Mouse (Mus musculus) midbrain, embryonic 15.5 days (tissue): Measurements from ENCODE around the gene Nr3c2. TPM values are rescaled to one million over a fixed set of nuclear protein-coding genes. Genes with fewer than 3 reads are reported as not detected.

Experiments
- ATAC-seq: fragments of 200-750 bp; cut with Nextera tagmentation; replicated peaks from 2 replicates; pipeline ENCODE4 v1.8.0; 2017; ENCODE audit warnings: moderate TSS enrichment
- H3K27ac ChIP-seq: fragments of 300-500 bp; sonication (generic); 2 replicates; pipeline ENCODE4 v1.5.1; 2015; ENCODE audit warnings: mild to moderate bottlenecking, inconsistent platforms
- H3K27me3 ChIP-seq: fragments of 300-500 bp; sonication (generic); replicated peaks from 2 replicates; pipeline ENCODE4 v1.6.1; 2015; ENCODE audit warnings: inconsistent platforms
- H3K36me3 ChIP-seq: fragments of 300-500 bp; sonication (generic); replicated peaks from 2 replicates; pipeline ENCODE4 v1.6.1; 2015; ENCODE audit warnings: inconsistent platforms
- H3K4me1 ChIP-seq: fragments of 300-500 bp; sonication (generic); 2 replicates; pipeline ENCODE4 v1.6.1; 2015; ENCODE audit warnings: inconsistent platforms
- H3K4me2 ChIP-seq: fragments of 300-500 bp; sonication (generic); 2 replicates; pipeline ENCODE4 v1.6.1; 2015; ENCODE audit warnings: inconsistent platforms, mild to moderate bottlenecking, moderate library complexity
- H3K4me3 ChIP-seq: fragments of 300-500 bp; sonication (generic); 2 replicates; pipeline ENCODE4 v1.5.1; 2015; ENCODE audit warnings: mild to moderate bottlenecking, inconsistent platforms
- H3K9ac ChIP-seq: fragments of 300-500 bp; sonication (generic); 2 replicates; pipeline ENCODE4 v1.6.1; 2015; ENCODE audit warnings: mild to moderate bottlenecking, inconsistent platforms
- H3K9me3 ChIP-seq: fragments of 300-500 bp; sonication (generic); 2 replicates; pipeline ENCODE4 v1.6.1; 2016; ENCODE audit warnings: inconsistent platforms
- WGBS: fragments of 180-500 bp; shearing (Covaris S2); methylation state at CpG from one replicate; pipeline ENCODE4 v1.1.7; 2015; ENCODE audit warnings: mixed read lengths; 5-methylcytosine and 5-hydroxymethylcytosine counted together
- polyA plus RNA-seq: library from polyadenylated mRNA; unstranded; fragments of >200 nt; fragmentation: Nextera tagmentation; extraction: Ambion mirVana; gene quantifications from 2 replicates; pipeline ENCODE4 v1.2.1, GENCODE M21; 2015

Nr3c2 gene
- polyA plus RNA-seq, 1 experiment from 2014 or later = 4.4 TPM

DNA sequence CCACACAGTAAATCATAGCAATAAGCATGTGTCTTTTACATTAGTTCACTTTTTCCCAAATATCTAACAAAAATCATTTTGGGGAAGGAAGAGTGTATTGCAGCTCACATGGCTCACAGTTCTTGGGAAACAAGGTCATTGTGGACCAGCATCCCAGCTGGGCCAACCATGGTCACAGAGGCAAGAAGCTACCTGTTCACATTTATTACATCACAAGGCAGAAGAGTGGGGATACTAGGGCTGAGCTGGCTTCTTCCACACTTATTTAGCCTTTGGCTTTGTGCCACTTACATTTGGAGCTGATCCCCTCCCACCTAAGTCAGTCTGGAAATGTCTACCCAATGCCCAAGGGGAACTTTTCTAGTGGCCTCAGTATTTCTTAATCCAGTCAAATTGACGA is 146.5 kb downstream of the Nr3c2 start:
- no peak overlapping the region for H3K27ac ChIP-seq
- no peak overlapping the region for H3K4me3 ChIP-seq
- H3K9ac ChIP-seq = no peak overlapping the region
- no peak overlapping the region for H3K4me2 ChIP-seq
- no peaks in the 10 kb centered on the region for H3K27me3 ChIP-seq
- ATAC-seq = no peak
- WGBS = 88% methylated on average over 1 of the region's 1 CpGs
- H3K9me3 ChIP-seq = no peaks in the 10 kb centered on the region
- no peaks in the 10 kb centered on the region for H3K36me3 ChIP-seq
- no peaks in the 10 kb centered on the region for H3K4me1 ChIP-seq

DNA sequence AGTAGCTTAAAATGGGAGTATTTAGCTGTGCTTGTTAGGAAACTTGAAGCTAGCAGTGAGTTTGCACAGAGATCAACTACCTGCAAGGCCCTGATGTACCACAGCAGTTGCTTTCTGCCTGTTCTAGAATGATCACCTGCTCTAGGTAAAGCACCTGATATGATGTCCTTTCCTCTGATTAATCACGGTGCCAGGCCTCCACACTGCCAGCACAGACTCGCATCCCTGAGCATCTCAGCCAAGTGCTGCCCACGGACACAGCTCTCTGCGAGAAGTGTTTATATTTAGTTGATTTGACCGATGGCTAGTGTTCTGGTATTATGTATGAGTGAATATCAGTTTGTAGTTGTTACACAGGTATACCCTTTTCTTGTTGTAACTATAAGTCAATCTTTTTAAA is 147.0 kb downstream of the Nr3c2 start:
- ATAC-seq = no peak

DNA sequence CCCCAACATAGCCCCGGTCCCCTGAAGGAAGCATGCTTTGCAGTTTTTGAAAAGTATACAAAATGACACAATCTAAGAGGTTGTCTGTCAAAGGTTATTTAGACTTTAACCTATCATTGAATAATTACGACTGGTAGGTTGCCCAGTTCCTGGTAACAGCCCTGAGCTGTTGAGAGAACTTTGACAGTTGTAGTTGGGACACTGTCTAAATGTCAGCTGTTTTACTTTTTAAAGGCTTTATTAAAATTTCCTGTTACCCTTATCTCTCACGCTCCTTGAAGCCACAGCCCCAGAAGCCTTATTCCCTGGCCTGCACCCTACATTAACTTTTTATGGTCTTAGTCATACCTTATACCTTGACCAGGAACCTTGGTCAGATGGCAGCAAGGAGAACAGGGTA is 147.5 kb downstream of the Nr3c2 start:
- Histone ChIP-seq H3K4me1 (no peaks in the 10 kb centered on the region), H3K4me2 (no peak overlapping the region), H3K9me3 (no peaks in the 10 kb centered on the region), H3K9ac (no peak overlapping the region), H3K4me3 (no peak overlapping the region), H3K27me3 (no peaks in the 10 kb centered on the region), H3K36me3 (no peaks in the 10 kb centered on the region), H3K27ac (no peak overlapping the region)
- no peak for ATAC-seq
- WGBS = 85% methylated on average over 3 of the region's 3 CpGs

More for the DNA sequence above, 147.0 kb downstream of the Nr3c2 start:
- WGBS = 89% methylated on average over 5 of the region's 5 CpGs
- no peaks in the 10 kb centered on the region for H3K9me3 ChIP-seq
- H3K4me1 ChIP-seq = no peaks in the 10 kb centered on the region
- H3K9ac ChIP-seq = no peak overlapping the region
- H3K4me2 ChIP-seq = no peak overlapping the region
- H3K27me3 ChIP-seq = no peaks in the 10 kb centered on the region
- no peak overlapping the region for H3K27ac ChIP-seq
- no peak overlapping the region for H3K4me3 ChIP-seq
- no peaks in the 10 kb centered on the region for H3K36me3 ChIP-seq

DNA sequence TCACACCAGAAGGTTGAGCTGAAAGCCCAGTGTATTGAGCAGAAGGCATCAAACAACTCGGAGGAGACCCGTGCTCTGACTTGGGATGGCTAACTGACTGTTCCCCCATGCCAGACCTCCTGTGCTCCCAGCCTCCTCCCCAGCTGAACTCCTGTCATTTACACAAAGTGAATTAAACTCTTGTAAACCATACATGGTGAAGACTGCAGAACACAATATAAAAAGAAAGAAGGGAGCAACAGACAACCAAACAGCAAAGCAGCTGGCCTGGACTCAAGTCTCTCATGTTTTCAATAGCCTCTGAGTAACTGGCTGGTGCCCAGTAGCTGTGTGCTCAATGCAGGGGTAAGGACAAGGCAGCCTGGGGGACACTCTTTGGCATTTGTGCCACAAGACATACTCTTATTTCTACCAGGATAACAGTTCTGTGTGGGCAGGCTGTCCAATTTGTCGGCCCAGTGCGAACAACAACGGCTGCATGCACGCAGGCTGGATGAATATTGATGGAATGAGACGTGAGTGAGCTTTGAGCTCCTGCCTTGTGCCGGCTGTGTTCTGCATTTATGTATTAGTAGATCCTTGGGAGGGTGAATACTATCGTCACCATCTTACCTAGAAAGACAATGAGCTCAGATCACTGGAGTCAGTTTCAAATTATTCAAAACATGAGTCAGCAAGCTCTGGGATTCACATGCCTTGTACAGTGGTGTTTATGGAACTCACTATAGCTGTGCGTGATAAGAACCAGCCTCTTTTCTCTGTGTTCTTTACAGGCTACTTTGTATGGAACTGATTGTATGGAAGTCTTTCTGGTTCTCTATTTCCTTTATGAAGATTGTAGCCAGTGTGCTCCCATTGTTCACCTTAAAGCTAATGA is 152.4 kb downstream of the Nr3c2 start:
- Histone ChIP-seq H3K27me3 (no peaks in the 10 kb centered on the region), H3K27ac (no peak overlapping the region), H3K9ac (no peak overlapping the region), H3K4me1 (no peaks in the 10 kb centered on the region), H3K4me2 (no peak overlapping the region), H3K36me3 (no peaks in the 10 kb centered on the region), H3K9me3 (no peaks in the 10 kb centered on the region), H3K4me3 (no peak overlapping the region)
- ATAC-seq = peak; percentile 76
- WGBS = 68% methylated on average over 10 of the region's 10 CpGs

DNA sequence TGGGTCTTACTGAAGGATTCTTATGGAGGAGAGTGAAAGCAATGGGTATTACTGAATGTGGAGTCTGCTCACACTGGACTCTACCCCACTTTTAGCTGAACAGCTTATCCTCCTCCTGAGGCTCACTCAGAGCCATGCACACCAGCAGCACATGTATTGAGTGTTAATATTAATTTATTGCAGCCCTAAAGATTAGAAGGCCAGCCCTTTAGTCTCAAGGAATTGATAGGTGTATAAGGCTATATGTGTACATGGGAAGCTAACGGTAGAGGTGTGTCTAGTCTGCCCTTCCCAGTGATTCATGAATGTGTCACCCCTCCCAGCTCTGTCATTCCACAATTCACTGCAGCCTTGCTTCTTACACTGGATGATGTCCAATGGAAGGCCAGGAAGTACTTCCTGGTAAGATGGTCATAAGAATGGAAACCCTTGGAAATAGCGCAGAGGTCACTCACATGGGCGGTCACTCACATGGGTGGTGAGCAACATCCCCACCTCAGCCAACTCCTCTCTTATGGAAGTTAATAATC is 156.3 kb downstream of the Nr3c2 start:
- no peak for ATAC-seq

DNA sequence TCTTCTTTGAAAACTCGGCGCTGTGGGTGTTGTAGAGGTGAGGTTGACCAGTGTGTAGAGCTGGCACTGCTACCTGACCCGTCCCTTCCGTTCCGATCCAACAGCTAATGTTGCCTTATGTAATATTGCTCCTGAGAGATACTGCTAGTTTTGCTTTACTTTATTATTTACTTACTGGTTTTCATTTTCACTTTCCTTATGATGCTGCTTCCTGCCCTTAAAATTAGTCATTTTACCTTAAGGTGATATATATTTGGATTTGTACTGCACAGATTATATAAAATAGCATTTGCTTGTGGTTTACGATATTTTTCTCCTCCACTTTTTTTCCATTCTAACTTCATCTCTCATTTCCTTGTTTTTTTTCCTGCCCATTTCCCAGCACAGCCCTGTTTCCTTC is 157.6 kb downstream of the Nr3c2 start:
- Histone ChIP-seq H3K36me3 (no peaks in the 10 kb centered on the region), H3K9me3 (no peaks in the 10 kb centered on the region), H3K9ac (no peak overlapping the region), H3K27ac (no peak overlapping the region), H3K4me3 (no peak overlapping the region), H3K4me1 (no peaks in the 10 kb centered on the region), H3K27me3 (no peaks in the 10 kb centered on the region), H3K4me2 (no peak overlapping the region)
- no peak for ATAC-seq
- 91% methylated on average over 6 of the region's 6 CpGs for WGBS

More for the DNA sequence above, 156.3 kb downstream of the Nr3c2 start:
- no peaks in the 10 kb centered on the region for H3K36me3 ChIP-seq
- H3K4me2 ChIP-seq = no peak overlapping the region
- no peaks in the 10 kb centered on the region for H3K9me3 ChIP-seq
- no peaks in the 10 kb centered on the region for H3K4me1 ChIP-seq
- H3K27ac ChIP-seq = no peak overlapping the region
- no peak overlapping the region for H3K4me3 ChIP-seq
- WGBS = over 99% methylated on average over 3 of the region's 3 CpGs
- no peaks in the 10 kb centered on the region for H3K27me3 ChIP-seq
- no peak overlapping the region for H3K9ac ChIP-seq

DNA sequence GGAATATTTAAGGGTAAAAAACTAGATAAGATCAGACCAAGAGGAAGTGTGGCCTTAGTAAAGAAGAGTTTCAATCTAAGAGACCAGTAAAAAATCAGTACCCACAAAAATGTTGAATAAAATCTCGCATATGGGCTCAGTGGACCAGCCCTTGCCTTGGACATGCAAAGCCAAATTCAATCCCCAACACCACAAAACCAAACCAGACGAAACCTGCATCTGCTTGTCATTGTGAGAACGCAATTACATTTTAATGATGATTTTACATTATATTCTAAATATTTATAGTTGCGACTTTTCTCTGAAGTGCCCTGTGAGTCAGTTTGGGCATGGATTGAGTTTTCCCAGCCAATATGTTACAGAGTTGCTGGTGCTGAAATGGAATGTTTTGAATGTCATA is 183.4 kb downstream of the Nr3c2 start:
- Histone ChIP-seq H3K9ac (no peak overlapping the region), H3K4me3 (no peak overlapping the region), H3K36me3 (no peaks in the 10 kb centered on the region), H3K27ac (no peak overlapping the region), H3K4me1 (no peaks in the 10 kb centered on the region), H3K9me3 (no peaks in the 10 kb centered on the region), H3K27me3 (no peaks in the 10 kb centered on the region), H3K4me2 (no peak overlapping the region)
- ATAC-seq = no peak
- WGBS = 90% methylated on average over 4 of the region's 4 CpGs

DNA sequence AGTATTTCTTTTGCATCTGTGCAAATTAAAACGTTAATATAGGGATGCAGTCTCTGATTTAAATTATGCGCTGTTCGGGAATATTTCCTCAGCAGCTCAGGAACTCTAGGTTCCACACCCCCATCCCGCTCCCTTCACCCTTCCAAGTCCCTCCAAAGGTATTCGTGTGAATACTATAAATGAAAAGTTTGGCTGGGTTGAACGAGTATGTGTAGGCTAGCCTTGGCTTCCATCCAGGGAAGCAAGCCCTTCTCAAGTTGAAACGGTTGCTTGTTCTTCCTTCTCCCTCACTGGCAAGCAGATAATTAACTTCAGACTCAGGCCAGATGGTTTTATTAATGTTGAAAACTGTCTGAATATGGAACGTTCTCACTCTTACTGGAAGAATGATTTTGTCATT is 186.8 kb downstream of the Nr3c2 start:
- H3K27me3 ChIP-seq = no peaks in the 10 kb centered on the region
- no peaks in the 10 kb centered on the region for H3K36me3 ChIP-seq
- no peak overlapping the region for H3K27ac ChIP-seq
- ATAC-seq = no peak
- H3K4me1 ChIP-seq = no peaks in the 10 kb centered on the region
- no peaks in the 10 kb centered on the region for H3K9me3 ChIP-seq
- H3K9ac ChIP-seq = no peak overlapping the region
- no peak overlapping the region for H3K4me3 ChIP-seq
- WGBS = 77% methylated on average over 8 of the region's 8 CpGs
- H3K4me2 ChIP-seq = no peak overlapping the region

DNA sequence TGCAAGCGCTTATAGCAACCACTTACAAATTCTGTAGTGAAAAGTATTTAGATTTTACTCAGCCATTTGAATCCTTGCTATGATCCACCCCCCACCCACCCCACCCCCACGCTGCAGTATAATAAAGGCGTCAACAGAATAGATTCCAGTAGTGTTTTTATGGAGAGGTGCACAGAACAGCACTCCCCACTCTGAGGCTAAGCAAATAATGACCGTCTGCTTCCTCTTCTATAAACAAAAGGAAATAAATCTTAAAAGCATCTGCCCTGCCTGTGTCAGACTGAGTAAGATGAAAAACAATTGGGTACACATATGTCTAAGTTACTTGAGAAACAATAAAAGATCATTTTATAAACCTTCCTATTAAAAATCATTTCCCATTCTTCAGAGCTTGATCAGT is 197.5 kb downstream of the Nr3c2 start:
- WGBS = 74% methylated on average over 4 of the region's 4 CpGs
- Histone ChIP-seq H3K27ac (no peak overlapping the region), H3K9ac (no peak overlapping the region), H3K36me3 (no peaks in the 10 kb centered on the region), H3K27me3 (no peaks in the 10 kb centered on the region), H3K4me1 (no peaks in the 10 kb centered on the region), H3K4me2 (no peak overlapping the region), H3K9me3 (no peaks in the 10 kb centered on the region), H3K4me3 (no peak overlapping the region)
- no peak for ATAC-seq

DNA sequence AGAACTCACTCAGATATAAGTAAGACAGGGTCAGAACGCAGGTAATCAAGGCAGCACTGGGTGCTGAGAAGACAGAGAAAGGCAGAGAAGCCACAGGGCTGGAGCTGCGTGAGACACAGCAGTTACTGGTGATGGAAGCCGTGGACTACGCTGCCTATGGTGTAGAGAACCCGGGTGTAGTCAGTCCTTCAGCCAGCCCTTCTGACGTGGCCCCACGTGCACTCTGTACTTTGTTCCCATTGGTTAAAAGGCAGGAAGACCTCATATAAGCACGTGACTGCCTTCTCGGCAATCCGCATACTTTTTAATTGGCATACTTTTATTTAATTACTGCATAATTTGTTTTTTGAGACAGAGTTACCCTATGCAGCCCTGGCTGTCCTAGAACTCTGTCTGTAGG is 198.9 kb downstream of the Nr3c2 start:
- WGBS = 87% methylated on average over 10 of the region's 10 CpGs
- Histone ChIP-seq H3K36me3 (no peaks in the 10 kb centered on the region), H3K9me3 (no peaks in the 10 kb centered on the region), H3K27ac (no peak overlapping the region), H3K4me2 (no peak overlapping the region), H3K4me1 (no peaks in the 10 kb centered on the region), H3K27me3 (no peaks in the 10 kb centered on the region), H3K9ac (no peak overlapping the region), H3K4me3 (no peak overlapping the region)
- ATAC-seq = no peak

DNA sequence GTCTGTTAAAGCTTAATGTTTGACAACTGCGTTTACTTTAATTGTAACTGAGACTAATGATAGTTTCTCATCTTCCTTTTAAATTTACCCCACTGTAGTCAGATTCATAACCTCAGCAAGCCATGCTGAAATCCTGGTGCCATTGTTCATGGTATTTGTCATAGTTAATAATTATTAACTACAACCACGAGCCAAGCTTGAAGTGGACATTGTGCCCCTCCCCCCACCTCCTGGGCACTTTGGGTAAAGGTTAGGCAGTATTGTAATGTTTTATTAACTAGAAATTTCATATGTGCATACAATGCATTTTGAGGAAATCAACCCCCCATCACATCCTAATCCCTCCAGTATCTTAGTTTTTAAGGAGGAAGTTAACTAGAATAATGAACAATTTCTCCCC is 201.1 kb downstream of the Nr3c2 start:
- H3K9ac ChIP-seq = no peak overlapping the region
- H3K9me3 ChIP-seq = no peaks in the 10 kb centered on the region
- H3K36me3 ChIP-seq = no peaks in the 10 kb centered on the region
- H3K4me1 ChIP-seq = no peaks in the 10 kb centered on the region
- no peak overlapping the region for H3K27ac ChIP-seq
- no peaks in the 10 kb centered on the region for H3K27me3 ChIP-seq
- ATAC-seq = no peak
- 84% methylated on average over 2 of the region's 2 CpGs for WGBS
- H3K4me2 ChIP-seq = no peak overlapping the region
- no peak overlapping the region for H3K4me3 ChIP-seq

DNA sequence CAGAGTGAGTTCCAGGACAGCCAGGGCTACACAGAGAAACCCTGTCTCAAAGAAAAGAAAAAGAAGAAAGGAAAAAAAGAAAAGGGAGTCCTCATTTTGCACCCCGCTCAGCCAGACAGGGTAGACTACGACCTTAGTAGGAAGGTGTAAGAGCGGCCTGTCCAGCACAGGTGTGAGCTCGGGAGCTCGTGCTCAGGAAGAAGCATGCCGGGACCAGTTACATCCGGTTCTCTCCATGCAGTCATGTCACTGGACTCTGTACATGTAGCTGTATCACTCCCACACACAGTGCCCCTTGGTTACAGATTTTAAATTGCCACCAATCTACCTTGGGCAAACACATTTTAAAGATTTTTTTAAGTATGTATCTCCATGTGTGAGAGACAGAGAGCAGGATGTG is 203.6 kb downstream of the Nr3c2 start:
- H3K27me3 ChIP-seq = no peaks in the 10 kb centered on the region
- H3K4me1 ChIP-seq = no peaks in the 10 kb centered on the region
- no peak overlapping the region for H3K4me3 ChIP-seq
- no peaks in the 10 kb centered on the region for H3K36me3 ChIP-seq
- H3K9ac ChIP-seq = no peak overlapping the region
- no peak overlapping the region for H3K4me2 ChIP-seq
- ATAC-seq = no peak
- WGBS = 94% methylated on average over 7 of the region's 7 CpGs
- no peak overlapping the region for H3K27ac ChIP-seq
- H3K9me3 ChIP-seq = no peaks in the 10 kb centered on the region

DNA sequence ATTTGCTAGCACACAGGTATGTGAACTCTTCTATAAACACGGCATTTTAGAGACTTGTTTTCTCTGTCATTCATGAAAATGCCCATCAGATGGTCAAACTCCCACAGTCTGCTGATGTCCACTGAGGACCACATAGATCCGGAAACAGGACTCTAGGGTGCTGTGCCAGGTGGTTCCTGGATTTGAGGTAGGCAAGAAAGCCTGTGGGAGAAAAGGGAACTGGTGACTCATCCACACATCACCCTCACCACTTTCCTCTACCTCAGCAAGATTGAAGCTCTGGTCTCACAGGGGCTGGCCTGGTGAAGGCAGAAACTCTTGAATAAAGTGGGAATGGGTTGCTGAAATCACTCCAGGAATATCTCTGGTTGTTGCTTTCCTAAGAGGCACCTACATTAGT is 213.5 kb downstream of the Nr3c2 start:
- Histone ChIP-seq H3K27me3 (no peaks in the 10 kb centered on the region), H3K9me3 (no peaks in the 10 kb centered on the region), H3K9ac (no peak overlapping the region), H3K4me2 (no peak overlapping the region), H3K36me3 (no peaks in the 10 kb centered on the region), H3K4me1 (no peaks in the 10 kb centered on the region), H3K27ac (no peak overlapping the region), H3K4me3 (no peak overlapping the region)
- 95% methylated on average over 2 of the region's 2 CpGs for WGBS
- ATAC-seq = no peak
